16 mouse cellular contexts compared by ENCODE assay signal in genomic region chrX:167492265-167492664, GRCm38 (mm10).
"Had no signal": no experiment of that assay in that cellular context is flagged by ENCODE, and none has a peak within 500 bp of the region (broad histone marks: within the 10 kb centered on the region; RNA-seq: fewer than 3 reads in every experiment).

No protein-coding gene starts in this region.

- H3K4me1 ChIP-seq: neural tube, embryonic 12.5 days; neural tube, embryonic 13.5 days; neural tube, embryonic 15.5 days; stomach, embryonic 15.5 days had no signal

- H3K4me2 ChIP-seq: neural tube, embryonic 12.5 days; neural tube, embryonic 13.5 days; neural tube, embryonic 15.5 days; stomach, embryonic 15.5 days had no signal

- DNase-seq: retina, postnatal 1 day; right cerebral cortex, adult 18-20 months; right cerebral cortex, postnatal 14 days; right cerebral cortex, postnatal 25 days; right cerebral cortex, postnatal 4 days; spleen, adult 18-20 months; thymus, adult 18-20 months; thymus, adult 2 months; thymus, postnatal 14 days; thymus, postnatal 25 days; thymus, postnatal 4 days had no signal

- H3K27me3 ChIP-seq: stomach, embryonic 15.5 days had no signal

- H3K27ac ChIP-seq: neural tube, embryonic 12.5 days; neural tube, embryonic 13.5 days; neural tube, embryonic 15.5 days; stomach, embryonic 15.5 days; stomach, postnatal 0 days had no signal

- H3K4me3 ChIP-seq: neural tube, embryonic 12.5 days; neural tube, embryonic 13.5 days; neural tube, embryonic 15.5 days; stomach, embryonic 15.5 days had no signal

- H3K9me3 ChIP-seq: neural tube, embryonic 12.5 days; neural tube, embryonic 13.5 days; neural tube, embryonic 15.5 days; stomach, embryonic 15.5 days had no signal

- H3K9ac ChIP-seq: neural tube, embryonic 12.5 days; neural tube, embryonic 13.5 days; neural tube, embryonic 15.5 days; stomach, embryonic 15.5 days had no signal

- H3K36me3 ChIP-seq: neural tube, embryonic 12.5 days; neural tube, embryonic 13.5 days; neural tube, embryonic 15.5 days; stomach, embryonic 15.5 days had no signal
